Mouse (Mus musculus) cerebellum, adult (tissue): ENCODE measurements at regions not wholly inside any gene's neighbourhood (a gene's known extent, or its start where the extent isn't known, plus 50 kb on each side); places are given as distances from the start of the nearest gene placed in this dataset.

Experiments used
- ATAC-seq: cut with Nextera tagmentation; 2 replicates; pipeline ENCODE4 v1.9.2; 2017; ENCODE audit warnings: mild to moderate bottlenecking, moderate library complexity, mixed read lengths; ENCODE audit not compliant: insufficient number of reproducible peaks, low FRiP score, low TSS enrichment

GRCm38 (mm10) chr10:101117158-101117557 lies 526.9 kb downstream of the 1700017N19Rik start:
- ATAC-seq = no peak

GRCm38 (mm10) chr10:101120209-101120608 lies 529.9 kb downstream of the 1700017N19Rik start:
- no peak for ATAC-seq

DNA sequence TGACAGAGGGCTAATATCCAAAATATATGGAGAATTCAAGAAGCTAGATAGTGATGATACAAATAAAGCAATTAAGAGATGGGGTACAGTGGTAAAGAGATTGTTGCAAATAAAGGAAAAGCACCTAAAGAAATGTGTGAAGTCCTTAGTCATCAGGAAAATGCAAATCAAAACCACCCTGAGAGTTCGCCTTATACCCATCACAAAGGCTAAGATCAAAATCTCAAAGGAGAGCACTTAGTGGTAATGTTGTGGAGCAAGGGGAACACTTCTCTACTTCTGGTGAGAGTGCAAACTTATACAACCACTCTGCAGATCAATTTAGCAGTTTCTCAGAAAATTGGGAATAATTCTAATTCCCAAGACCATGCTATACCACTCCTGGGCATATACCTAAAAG lies 514.2 kb upstream of the Mgat4c start:
- ATAC-seq = no peak

DNA sequence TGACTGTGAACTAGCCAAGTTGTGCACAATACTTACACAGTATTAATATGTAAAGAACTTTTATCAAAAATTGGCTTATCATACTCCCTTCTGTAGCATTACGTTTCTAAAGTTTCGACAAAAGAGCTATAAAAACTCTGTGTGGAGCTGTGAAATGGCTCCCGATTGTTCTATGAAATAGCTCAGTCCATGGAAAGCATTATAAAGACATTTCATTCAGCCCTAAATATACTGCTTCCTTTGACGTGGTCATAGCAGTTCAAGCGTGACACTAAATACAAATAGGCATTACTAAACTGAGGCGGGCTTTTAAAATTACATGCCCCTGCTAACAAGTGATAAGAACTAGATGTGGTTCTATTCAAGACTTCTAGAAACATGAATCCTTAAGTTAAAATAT lies 509.5 kb upstream of the Mgat4c start:
- no peak for ATAC-seq

GRCm38 (mm10) chr10:101189233-101189632 lies 492.1 kb upstream of the Mgat4c start:
- peak; percentile 20; the same call in 1 of the 2 replicates for ATAC-seq
